Mouse (Mus musculus) embryonic facial prominence, embryonic 15.5 days (tissue): ENCODE measurements around the gene Ccdc93. TPM values are rescaled to one million over a fixed set of nuclear protein-coding genes. Genes with fewer than 3 reads are reported as not detected.
A peak's percentile ranks its signal among the peaks of the same experiment; 100 is the strongest.

ENCODE experiments used
- ATAC-seq: fragments of 200-750 bp; cut with Nextera tagmentation; 2 replicates; pipeline ENCODE4 v1.8.0; 2017; ENCODE audit warnings: low read depth, moderate TSS enrichment; ENCODE audit not compliant: insufficient number of reproducible peaks, low FRiP score, low TSS enrichment
- H3K27ac ChIP-seq: fragments of 300-500 bp; sonication (generic); replicated peaks from 2 replicates; pipeline ENCODE4 v1.5.1; 2015; ENCODE audit warnings: mild to moderate bottlenecking, inconsistent platforms
- H3K27me3 ChIP-seq: fragments of 300-500 bp; sonication (generic); 2 replicates; pipeline ENCODE4 v1.6.1; 2015; ENCODE audit warnings: inconsistent platforms
- H3K36me3 ChIP-seq: fragments of 300-500 bp; sonication (generic); 2 replicates; pipeline ENCODE4 v1.6.1; 2015; ENCODE audit warnings: mild to moderate bottlenecking, inconsistent platforms
- H3K4me1 ChIP-seq: fragments of 300-500 bp; sonication (generic); 2 replicates; pipeline ENCODE4 v1.6.1; 2015; ENCODE audit warnings: inconsistent platforms
- H3K4me2 ChIP-seq: fragments of 300-500 bp; sonication (generic); replicated peaks from 2 replicates; pipeline ENCODE4 v1.6.1; 2015; ENCODE audit warnings: mild to moderate bottlenecking, inconsistent platforms
- H3K4me3 ChIP-seq: fragments of 300-500 bp; sonication (generic); replicated peaks from 2 replicates; pipeline ENCODE4 v1.5.1; 2015; ENCODE audit warnings: mild to moderate bottlenecking, inconsistent platforms
- H3K9ac ChIP-seq: fragments of 300-500 bp; sonication (generic); 2 replicates; pipeline ENCODE4 v1.6.1; 2015; ENCODE audit warnings: inconsistent platforms
- H3K9me3 ChIP-seq: fragments of 300-500 bp; sonication (generic); replicated peaks from 2 replicates; pipeline ENCODE4 v1.6.1; 2016; ENCODE audit warnings: inconsistent platforms
- WGBS: fragments of 180-500 bp; shearing (Covaris S2); methylation state at CpG from one replicate; pipeline ENCODE4 v1.1.7; 2015; 5-methylcytosine and 5-hydroxymethylcytosine counted together
- polyA plus RNA-seq: library from polyadenylated mRNA; unstranded; fragments of >200 nt; fragmentation: Nextera tagmentation; extraction: Ambion mirVana; gene quantifications from 2 replicates; pipeline ENCODE4 v1.2.1, GENCODE M21; 2015

The Ccdc93 gene
- polyA plus RNA-seq, 1 experiment from 2014 or later: 12.3 TPM

GRCm38 (mm10) chr1:121398231-121398630 lies 32.6 kb upstream of the Ccdc93 start:
- Histone ChIP-seq H3K4me3 (no peak overlapping the region), H3K9me3 (no peaks in the 10 kb centered on the region), H3K36me3 (no peaks in the 10 kb centered on the region), H3K27me3 (no peaks in the 10 kb centered on the region), H3K4me1 (peaks cover 11% of the 10 kb centered on the region; the same call in 1 of the 2 replicates), H3K27ac (no peak overlapping the region), H3K9ac (no peak overlapping the region), H3K4me2 (no peak overlapping the region)
- 84% methylated on average over 4 of the region's 4 CpGs for WGBS
- no peak for ATAC-seq

- Histone ChIP-seq H3K27me3 (no peaks in the 10 kb centered on the region), H3K9me3 (no peaks in the 10 kb centered on the region), H3K36me3 (no peaks in the 10 kb centered on the region), H3K4me3 (no peak overlapping the region), H3K4me2 (0 out of 2 replicates have a peak overlapping the region, but pooled peaks have one; percentile 10), H3K27ac (peak overlapping the region; percentile 9), H3K4me1 (peaks cover 11% of the 10 kb centered on the region; the same call in 1 of the 2 replicates), H3K9ac (no peak overlapping the region)
- ATAC-seq: peak; percentile 52; the same call in 1 of the 2 replicates
- WGBS: 37% methylated on average over 14 of the region's 14 CpGs
Observed at GRCm38 (mm10) chr1:121398986-121399881, 31.6 kb upstream of the Ccdc93 start.

GRCm38 (mm10) chr1:121400243-121400642 lies 30.6 kb upstream of the Ccdc93 start:
- H3K9me3 ChIP-seq: no peaks in the 10 kb centered on the region
- H3K9ac ChIP-seq: no peak overlapping the region
- no peak overlapping the region for H3K27ac ChIP-seq
- no peak overlapping the region for H3K4me3 ChIP-seq
- H3K36me3 ChIP-seq: no peaks in the 10 kb centered on the region
- no peaks in the 10 kb centered on the region for H3K27me3 ChIP-seq
- H3K4me1 ChIP-seq: 0 out of 2 replicates have a peak, but pooled peaks cover 3% of the 10 kb centered on the region
- WGBS: 21% methylated on average over 4 of the region's 4 CpGs
- no peak for ATAC-seq
- H3K4me2 ChIP-seq: no peak overlapping the region

DNA sequence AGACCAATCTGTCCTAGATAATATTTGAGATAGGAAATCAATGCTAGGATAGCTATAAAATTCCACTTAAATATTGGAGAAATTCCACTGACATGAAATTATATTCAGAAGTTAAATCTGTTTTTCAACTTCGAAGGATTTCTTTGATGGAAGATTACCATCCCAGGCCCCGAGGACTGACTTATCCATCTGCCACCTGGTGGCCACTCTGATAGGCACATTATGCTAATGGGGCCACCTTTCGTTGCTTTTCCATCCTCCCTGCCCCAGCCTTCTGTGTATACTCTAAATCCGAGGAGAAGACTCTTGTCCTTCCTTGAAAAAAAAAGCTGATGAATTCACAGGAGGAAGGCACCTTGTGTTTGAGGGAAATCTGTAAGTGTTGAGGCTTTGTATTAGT lies 11.8 kb upstream of the Ccdc93 start:
- H3K4me2 ChIP-seq: no peak overlapping the region
- no peaks in the 10 kb centered on the region for H3K4me1 ChIP-seq
- H3K9ac ChIP-seq: no peak overlapping the region
- H3K27ac ChIP-seq: no peak overlapping the region
- H3K36me3 ChIP-seq: no peaks in the 10 kb centered on the region
- no peak for ATAC-seq
- no peaks in the 10 kb centered on the region for H3K9me3 ChIP-seq
- H3K4me3 ChIP-seq: no peak overlapping the region
- 33% methylated on average over 4 of the region's 4 CpGs for WGBS
- no peaks in the 10 kb centered on the region for H3K27me3 ChIP-seq

DNA sequence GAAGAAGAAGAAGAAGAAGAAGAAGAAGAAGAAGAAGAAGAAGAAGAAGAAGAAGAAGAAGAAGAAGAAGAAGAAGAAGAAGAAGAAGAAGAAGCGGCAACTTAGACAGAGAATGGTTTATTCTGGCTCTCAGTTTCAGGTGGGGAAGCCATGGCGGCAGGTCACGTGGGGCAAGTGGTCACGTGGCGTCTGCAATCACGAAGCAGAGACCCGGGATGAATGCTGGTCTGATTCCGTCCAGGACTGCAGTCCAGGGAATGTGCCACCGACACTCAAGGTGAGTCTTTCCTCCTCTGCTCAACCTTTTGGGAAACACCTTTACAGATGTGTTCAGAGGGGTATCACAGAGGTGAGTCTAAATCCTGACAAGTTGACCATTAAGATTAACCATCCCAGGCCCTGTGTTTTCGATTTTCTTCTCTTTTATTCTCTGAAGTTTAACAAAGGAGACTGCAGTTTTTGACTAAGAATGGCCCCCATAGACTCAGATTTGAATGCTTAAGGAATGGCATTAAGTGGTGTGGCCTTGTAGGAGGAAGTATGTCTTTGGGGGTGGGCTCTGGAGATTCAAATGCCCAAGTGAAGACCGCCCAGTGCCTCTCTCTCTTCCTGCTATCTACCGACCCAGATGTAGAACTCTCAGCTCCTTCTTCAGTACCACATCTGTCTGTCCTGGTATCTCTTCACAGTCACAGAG lies 11.1 kb upstream of the Ccdc93 start:
- no peaks in the 10 kb centered on the region for H3K9me3 ChIP-seq
- 86% methylated on average over 12 of the region's 12 CpGs for WGBS
- no peaks in the 10 kb centered on the region for H3K36me3 ChIP-seq
- no peak overlapping the region for H3K9ac ChIP-seq
- H3K27ac ChIP-seq: no peak overlapping the region
- H3K4me1 ChIP-seq: no peaks in the 10 kb centered on the region
- H3K4me3 ChIP-seq: no peak overlapping the region
- no peaks in the 10 kb centered on the region for H3K27me3 ChIP-seq
- no peak overlapping the region for H3K4me2 ChIP-seq
- ATAC-seq: no peak

DNA sequence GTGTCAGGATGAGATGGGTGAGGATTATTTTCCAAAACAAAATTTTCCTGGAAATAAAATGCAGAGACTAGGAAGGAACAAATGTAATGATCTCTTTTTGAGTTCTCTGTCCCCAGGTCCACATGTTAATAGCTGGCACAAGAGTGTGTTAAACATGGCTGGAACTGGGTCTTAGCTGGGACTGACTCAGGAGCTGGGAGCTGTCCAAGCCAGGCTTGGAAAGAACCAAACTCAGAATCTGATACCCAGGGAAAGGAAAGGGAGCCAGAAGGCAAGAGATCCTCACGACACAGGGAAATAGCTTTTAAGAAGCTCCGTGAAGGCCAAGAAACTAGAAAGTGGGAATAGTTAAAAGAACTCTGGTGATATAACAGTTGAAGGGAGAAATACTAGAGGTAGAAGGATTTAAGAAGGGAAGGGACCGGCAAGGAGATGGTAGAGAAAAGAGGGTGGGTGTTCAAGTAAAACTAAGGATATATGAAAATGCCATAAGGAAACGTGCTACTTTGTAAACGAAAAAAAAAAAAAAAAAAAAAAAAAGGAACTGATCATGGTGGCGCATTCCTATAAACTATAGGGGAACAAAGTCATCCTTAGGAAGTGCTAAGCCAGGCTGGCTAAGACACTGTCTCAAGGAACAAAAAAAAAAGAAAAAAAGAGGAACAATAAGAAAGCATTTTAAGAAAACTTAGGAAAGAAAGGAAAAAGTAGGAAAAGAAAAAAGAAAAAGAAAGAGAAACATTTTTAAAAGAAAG lies 489 bp upstream of the Ccdc93 start:
- no peak overlapping the region for H3K9ac ChIP-seq
- H3K9me3 ChIP-seq: no peaks in the 10 kb centered on the region
- 18% methylated on average over 6 of the region's 6 CpGs for WGBS
- peaks cover 20% of the 10 kb centered on the region for H3K4me1 ChIP-seq
- H3K4me2 ChIP-seq: peak overlapping the region; percentile 97
- H3K27ac ChIP-seq: no peak overlapping the region
- H3K4me3 ChIP-seq: peak overlapping the region; percentile 90
- H3K36me3 ChIP-seq: no peaks in the 10 kb centered on the region
- H3K27me3 ChIP-seq: no peaks in the 10 kb centered on the region
- ATAC-seq: no peak

DNA sequence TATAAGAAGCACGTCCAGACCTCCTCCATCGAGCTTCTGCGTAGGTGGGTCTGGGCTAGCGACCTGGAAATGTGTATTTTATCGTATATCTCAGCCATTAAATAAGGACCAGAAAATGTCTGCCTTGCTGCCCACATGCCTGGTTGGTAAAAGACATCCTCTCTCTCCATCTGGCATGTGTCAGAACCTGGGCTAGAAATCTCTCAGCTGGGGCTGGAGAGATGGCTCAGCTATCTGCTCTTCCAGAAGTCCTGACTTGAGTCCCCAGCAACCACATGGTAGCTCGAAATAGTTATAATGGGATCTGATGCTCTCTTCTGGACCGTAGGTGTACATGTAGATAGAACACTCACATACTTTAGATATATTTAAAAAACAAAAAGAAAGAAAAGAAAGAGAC lies 5.1 kb downstream of the Ccdc93 start:
- Histone ChIP-seq H3K27me3 (no peaks in the 10 kb centered on the region), H3K9ac (no peak overlapping the region), H3K27ac (no peak overlapping the region), H3K9me3 (no peaks in the 10 kb centered on the region), H3K4me1 (peaks cover 13% of the 10 kb centered on the region), H3K4me2 (no peak overlapping the region), H3K36me3 (peaks cover 17% of the 10 kb centered on the region), H3K4me3 (no peak overlapping the region)
- ATAC-seq: no peak
- 90% methylated on average over 7 of the region's 7 CpGs for WGBS

DNA sequence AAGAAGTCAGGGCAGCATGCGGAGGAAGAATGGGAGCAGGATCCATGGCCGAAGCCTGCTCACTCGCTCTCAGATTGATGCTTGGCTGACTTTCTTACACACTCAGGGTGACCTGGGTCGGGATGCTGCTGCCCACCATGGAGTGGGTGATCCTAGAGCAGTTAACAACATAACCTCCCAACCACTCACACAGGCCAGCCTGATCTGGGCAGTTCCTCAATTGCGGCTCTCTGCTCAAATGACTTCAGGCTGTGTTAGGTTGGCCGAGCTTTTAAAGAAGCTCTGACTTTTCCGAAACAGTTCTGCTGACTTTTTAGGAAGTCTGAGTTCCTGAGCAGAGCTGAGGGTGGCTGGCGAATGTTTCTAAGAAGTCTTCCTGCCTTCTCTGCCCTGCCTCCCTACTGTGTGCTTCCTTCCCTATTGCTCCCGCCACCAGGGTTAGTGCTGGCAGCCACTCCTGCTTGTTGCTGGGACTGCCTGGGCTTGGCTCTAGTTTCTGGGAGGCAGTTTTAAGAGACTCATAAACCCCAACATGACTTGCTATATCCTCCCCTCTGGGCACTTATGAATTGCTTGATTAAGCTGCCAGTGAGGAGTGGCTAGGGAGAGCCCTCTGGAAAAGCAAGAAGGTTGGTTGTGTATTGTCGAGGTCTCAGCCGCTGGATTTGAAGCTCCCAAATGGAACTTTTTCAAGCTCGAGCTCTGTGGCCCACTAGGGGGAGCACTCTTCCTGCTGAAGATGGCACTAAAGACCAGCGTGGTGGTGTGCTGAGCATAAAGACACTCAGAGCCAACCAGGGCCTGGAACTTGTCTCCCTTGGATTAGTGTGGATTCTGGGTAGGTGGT lies 9.9 kb downstream of the Ccdc93 start:
- Histone ChIP-seq H3K4me2 (no peak overlapping the region), H3K4me1 (no peaks in the 10 kb centered on the region), H3K27me3 (no peaks in the 10 kb centered on the region), H3K9me3 (no peaks in the 10 kb centered on the region), H3K27ac (no peak overlapping the region), H3K4me3 (no peak overlapping the region), H3K9ac (no peak overlapping the region), H3K36me3 (peaks cover 52% of the 10 kb centered on the region)
- no peak for ATAC-seq
- WGBS: 60% methylated on average over 13 of the region's 13 CpGs

- H3K4me2 ChIP-seq: no peak overlapping the region
- WGBS: 92% methylated on average over 6 of the region's 6 CpGs
- H3K9me3 ChIP-seq: no peaks in the 10 kb centered on the region
- H3K4me3 ChIP-seq: no peak overlapping the region
- H3K9ac ChIP-seq: no peak overlapping the region
- H3K36me3 ChIP-seq: peaks cover 61% of the 10 kb centered on the region
- H3K4me1 ChIP-seq: no peaks in the 10 kb centered on the region
- ATAC-seq: no peak
- no peaks in the 10 kb centered on the region for H3K27me3 ChIP-seq
- H3K27ac ChIP-seq: no peak overlapping the region
Observed at GRCm38 (mm10) chr1:121444147-121444546, 13.3 kb downstream of the Ccdc93 start.

GRCm38 (mm10) chr1:121447216-121447615 lies 16.4 kb downstream of the Ccdc93 start:
- peaks cover 4% of the 10 kb centered on the region; the same call in 1 of the 2 replicates for H3K4me1 ChIP-seq
- H3K4me2 ChIP-seq: no peak overlapping the region
- peaks cover 59% of the 10 kb centered on the region for H3K36me3 ChIP-seq
- WGBS: 90% methylated on average over 10 of the region's 10 CpGs
- no peak for ATAC-seq
- no peaks in the 10 kb centered on the region for H3K9me3 ChIP-seq
- no peak overlapping the region for H3K27ac ChIP-seq
- no peaks in the 10 kb centered on the region for H3K27me3 ChIP-seq
- no peak overlapping the region for H3K9ac ChIP-seq
- H3K4me3 ChIP-seq: no peak overlapping the region
